Mouse (Mus musculus) kidney, adult 2 months (tissue): ENCODE measurements at regions not wholly inside any gene's neighbourhood (a gene's known extent, or its start where the extent isn't known, plus 50 kb on each side); places are given as distances from the start of the nearest gene placed in this dataset.

Experiments
- CTCF ChIP-seq: fragments of 200-500 bp; conservative IDR thresholded peaks from 2 replicates; pipeline ENCODE4 v1.5.1; 2011; ENCODE audit warnings: low read depth, mild to moderate bottlenecking, control low read depth, low read length, moderate library complexity, mixed read lengths; ENCODE audit not compliant: insufficient read depth, insufficient read length
- POLR2A ChIP-seq: fragments of 200-500 bp; IDR thresholded peaks from one replicate; pipeline ENCODE4 v1.6.1; 2011; ENCODE audit warnings: low read depth, low read length, control low read depth

- TF ChIP-seq CTCF (no peak), POLR2A (no peak)
Observed at GRCm38 (mm10) chr13:38819526-38819925, 141.1 kb downstream of the Slc35b3 start.
